Mouse (Mus musculus) lung, postnatal 0 days (tissue): ENCODE data around the gene Frem2.

Source experiments
- CTCF ChIP-seq: IDR thresholded peaks from 2 replicates; pipeline ENCODE4 v1.5.1; 2016; ENCODE audit warnings: antibody characterized with exemption, mild to moderate bottlenecking
- EP300 ChIP-seq: IDR thresholded peaks from 2 replicates; pipeline ENCODE4 v1.6.1; 2016; ENCODE audit warnings: antibody characterized with exemption, mild to moderate bottlenecking, control low read depth

DNA sequence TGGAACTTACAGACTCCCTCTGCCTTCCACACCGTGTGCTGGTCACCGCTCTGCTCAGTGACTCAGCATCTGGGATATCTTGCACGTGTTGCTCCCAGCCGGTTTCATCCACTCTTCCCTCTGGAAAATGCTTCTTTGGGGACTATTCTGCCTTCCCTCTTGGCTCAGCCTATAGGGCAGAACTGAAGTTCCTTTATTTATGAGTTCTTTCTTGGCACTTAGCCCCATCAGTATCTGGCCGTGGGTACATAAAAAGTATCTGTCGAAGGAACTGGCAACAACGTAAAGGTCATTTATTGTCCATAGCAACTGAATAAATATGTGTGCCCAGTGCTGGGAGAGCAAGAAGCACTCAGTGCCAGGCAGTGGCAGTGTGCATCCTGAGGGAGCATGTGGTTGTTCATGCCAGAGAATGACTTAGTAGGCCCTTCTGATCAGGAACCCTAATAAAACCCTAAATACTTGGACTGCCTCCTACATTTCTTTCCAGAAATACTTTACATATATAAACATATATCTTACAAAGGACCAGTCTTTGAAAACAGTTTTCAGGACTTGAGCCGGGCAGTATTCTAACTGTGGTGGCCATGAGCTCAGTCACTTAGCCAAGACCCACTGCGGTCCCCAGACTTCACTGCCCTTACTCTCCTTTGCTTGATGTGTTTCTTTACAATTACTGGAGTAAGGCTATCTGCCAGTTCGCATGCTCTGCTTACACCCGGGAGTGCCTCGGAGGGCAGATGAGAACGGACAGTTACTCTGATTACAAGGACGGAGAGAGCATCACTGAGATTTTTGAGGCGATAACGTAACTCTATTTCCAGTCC, 99.6 kb downstream of the Frem2 start:
- TF ChIP-seq CTCF = no peak
- no peak for TF ChIP-seq EP300
